Mouse (Mus musculus): ENCODE data around the gene Igfbp1.

DNA sequence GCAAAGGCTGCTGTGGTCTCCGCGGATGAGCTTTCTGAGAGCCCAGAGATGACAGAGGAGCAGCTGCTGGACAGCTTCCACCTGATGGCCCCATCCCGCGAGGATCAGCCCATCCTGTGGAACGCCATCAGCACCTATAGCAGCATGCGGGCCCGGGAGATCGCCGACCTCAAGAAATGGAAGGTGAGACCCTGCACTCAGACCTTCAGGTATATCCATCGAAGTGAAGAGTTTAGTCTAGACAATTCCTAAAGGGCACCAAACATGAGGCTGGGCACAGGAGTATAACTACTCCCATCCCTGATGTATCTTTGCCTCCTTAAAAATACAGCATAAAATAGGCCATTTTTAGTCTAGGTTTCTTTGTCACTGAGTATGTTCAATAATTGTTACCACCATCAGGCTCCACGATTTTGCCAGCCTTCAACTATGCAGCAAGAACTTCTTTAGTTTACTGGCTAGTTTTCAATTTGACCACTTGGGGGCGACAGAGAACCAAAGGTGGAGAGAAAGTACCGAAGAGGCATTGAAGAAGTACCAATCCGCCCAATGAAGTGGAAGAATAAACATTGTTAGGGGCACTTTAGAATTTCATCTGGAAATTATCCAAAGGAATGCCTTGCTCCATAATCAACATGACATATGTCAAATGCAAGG lies 2.3 kb downstream of the Igfbp1 start:
- TF ChIP-seq SRF (IDR thresholded peaks at IDR 0.05; ENCODE audit: control insufficient read depth, insufficient read length, low read depth) = no peak
- TF ChIP-seq POLR2A (IDR thresholded peaks at IDR 0.05; ENCODE audit: insufficient read length, low read depth) = no peak
- TF ChIP-seq MYOD1 (IDR thresholded peaks at IDR 0.05; ENCODE audit: control insufficient read depth in 1 of 3, insufficient read length in 2 of 3, low read depth in 2 of 3) = no peak
- no peak for TF ChIP-seq USF1 (IDR thresholded peaks at IDR 0.05; ENCODE audit: low read depth)
- no peak for TF ChIP-seq E2F4 (IDR thresholded peaks at IDR 0.05; ENCODE audit: insufficient read depth)
- no peak for TF ChIP-seq MAX (IDR thresholded peaks at IDR 0.05; ENCODE audit: low read depth)
- no peak for TF ChIP-seq CEBPB (IDR thresholded peaks at IDR 0.05; ENCODE audit: insufficient read depth, poor library complexity, severe bottlenecking)
- no peak for TF ChIP-seq TCF12 (IDR thresholded peaks at IDR 0.05; ENCODE audit: insufficient read depth, poor library complexity, severe bottlenecking)

All from myocyte (in vitro differentiated cells).